Mouse (Mus musculus): ENCODE data around the gene H2-Ab1.
"Not testable (repeated sequence)": the region's sequence is repeated elsewhere in the genome, so short reads cannot be mapped to it uniquely, and the experiment has no call there.

H2-Ab1 gene

DNA sequence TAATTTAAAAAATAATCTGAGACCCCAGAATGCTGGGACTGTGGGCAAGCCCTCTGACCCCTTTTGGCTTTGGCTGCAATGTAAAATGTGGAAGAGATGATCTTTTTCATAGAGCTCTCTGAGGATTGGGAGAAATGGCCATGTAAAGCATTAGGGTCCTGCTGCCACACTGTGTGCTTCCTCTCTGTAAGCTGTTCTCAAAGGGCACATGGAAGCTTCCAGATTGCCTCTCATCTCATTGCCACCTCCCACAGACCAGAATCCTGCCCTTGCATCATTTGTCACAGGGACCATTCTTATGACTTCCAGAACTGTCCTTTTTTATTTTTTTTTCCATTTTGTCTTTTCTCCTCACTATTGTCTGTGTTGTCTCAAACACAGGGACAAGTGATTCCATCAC lies 49.7 kb downstream of the H2-Ab1 start:
- DNase-seq (ENCODE audit: low read depth, low spot score), result no peak

GRCm38 (mm10) chr17:34308161-34308560 lies 50.7 kb downstream of the H2-Ab1 start:
- DNase-seq (ENCODE audit: low read depth, low spot score), result no peak

DNA sequence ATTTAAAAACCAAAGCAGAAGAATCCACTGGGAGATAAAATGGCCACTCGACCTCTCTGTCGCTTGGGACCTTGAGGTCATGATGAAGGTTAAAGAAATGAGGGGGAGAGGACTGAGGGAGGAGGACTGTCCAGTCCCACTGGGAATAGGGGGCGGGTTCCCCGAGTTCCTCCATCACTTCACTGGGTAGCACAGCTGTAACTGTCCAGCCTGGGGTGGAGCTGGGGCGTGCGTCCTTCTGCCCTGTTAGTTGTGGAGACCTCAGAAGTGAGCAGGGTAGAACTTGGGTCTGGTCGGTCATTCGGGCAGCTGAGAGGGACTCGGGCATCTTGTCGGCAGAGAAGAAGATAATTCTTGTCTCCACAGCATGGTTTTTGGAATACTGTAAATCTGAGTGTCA lies 51.7 kb downstream of the H2-Ab1 start:
- no peak for DNase-seq (ENCODE audit: low read depth, low spot score)

DNA sequence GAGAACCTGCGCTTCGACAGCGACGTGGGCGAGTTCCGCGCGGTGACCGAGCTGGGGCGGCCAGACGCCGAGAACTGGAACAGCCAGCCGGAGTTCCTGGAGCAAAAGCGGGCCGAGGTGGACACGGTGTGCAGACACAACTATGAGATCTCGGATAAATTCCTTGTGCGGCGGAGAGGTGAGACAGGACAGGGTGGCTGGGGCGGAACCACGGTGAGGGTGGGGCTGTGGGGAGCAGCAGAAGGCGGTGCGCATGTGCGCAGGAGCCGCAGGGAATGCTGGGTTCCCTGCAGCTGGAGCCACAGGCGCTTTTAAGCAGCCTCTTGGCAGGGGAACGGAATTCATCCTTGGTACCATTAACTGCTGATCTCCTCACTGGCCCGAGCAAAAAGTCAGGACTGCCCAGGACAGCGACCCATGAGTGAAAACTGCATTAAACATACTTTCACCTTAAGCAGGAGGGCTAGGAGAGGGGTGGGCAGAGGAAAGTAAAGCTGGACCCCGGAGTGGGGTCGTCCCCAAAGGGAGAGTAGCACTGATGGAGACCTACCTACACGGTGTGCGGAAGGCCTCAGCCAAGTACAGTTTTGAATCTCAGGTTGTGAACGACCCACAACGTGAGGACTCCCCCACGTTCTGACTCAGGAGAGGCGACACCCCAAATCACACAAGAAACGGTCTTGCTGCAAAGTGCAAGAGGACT lies 52.3 kb downstream of the H2-Ab1 start:
- DNase-seq (ENCODE audit: low read depth, low spot score), result peak; percentile 89

- DNase-seq (ENCODE audit: low read depth, low spot score), result not testable (repeated sequence)
Observed at GRCm38 (mm10) chr17:34310526-34310925, 53.0 kb downstream of the H2-Ab1 start.

GRCm38 (mm10) chr17:34312185-34312584 lies 54.7 kb downstream of the H2-Ab1 start:
- DNase-seq (ENCODE audit: low read depth, low spot score), result no peak

- DNase-seq (ENCODE audit: low read depth, low spot score), result peak; percentile 81
Observed at GRCm38 (mm10) chr17:34313393-34313792, 55.9 kb downstream of the H2-Ab1 start.

- no peak for DNase-seq (ENCODE audit: low read depth, low spot score)
Observed at GRCm38 (mm10) chr17:34314286-34314685, 56.8 kb downstream of the H2-Ab1 start.

DNA sequence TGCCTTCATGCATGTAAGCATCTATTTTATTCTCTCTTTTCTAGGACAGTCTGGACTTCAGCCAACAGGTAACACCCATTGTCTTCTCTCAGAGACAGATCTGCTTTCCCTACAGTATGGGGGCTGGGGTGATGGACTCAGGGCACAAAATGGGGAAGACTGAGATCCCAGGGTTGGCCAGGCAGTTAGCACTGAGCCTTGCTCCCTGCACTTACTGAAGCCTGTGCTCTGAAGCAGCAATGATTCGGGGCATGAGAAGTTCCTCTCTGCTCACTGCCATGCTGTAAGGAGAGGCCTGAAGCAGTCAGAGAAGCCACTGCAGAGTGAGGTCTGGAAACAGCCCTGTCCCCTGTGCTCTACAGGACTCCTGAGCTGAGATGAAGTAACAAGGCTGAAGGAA lies 58.0 kb downstream of the H2-Ab1 start:
- no peak for DNase-seq (ENCODE audit: low read depth, low spot score)

DNA sequence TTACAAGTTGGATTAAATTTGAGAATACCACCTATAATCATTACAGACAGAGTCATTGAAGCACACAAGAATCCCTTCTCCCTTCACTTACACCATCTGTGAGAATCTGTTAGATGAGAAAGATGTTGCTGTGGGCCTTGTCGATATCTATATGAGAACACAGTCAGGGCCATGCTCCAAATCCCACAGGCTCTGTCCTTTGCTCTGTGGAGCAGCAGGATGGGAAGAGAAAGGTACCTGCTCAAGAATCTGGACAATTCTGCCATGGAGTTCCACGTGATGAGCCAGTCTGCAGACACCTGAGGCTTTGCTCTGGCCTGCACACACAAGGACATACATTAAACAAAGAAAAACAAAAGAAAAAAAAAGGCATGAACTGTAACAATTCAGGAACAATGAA lies 59.2 kb downstream of the H2-Ab1 start:
- no peak for DNase-seq (ENCODE audit: low read depth, low spot score)

DNA sequence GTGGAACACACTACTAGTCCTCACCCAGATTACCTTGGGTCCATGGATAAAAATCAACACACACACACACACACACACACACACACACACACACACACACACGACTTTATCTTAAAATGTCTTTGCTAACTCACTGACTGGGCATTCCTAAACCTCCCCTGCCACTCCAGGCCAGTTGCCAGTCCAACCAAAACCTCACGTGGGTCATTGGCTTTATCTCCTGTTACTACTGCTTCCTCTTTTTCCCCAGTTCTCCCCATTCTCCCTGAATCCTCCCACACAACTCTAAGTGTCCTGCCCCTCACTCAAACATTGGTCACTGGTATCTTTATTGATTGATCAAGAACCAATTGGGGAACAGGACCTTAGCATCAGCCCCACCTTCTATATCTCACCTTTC lies 59.8 kb downstream of the H2-Ab1 start:
- no peak for DNase-seq (ENCODE audit: low read depth, low spot score)

All from brain, adult 2 months (tissue).